Mouse (Mus musculus) ES-Bruce4 (cell line): Measurements from ENCODE around the gene Gm44805.

Experiments
- CTCF ChIP-seq: IDR thresholded peaks from one replicate; pipeline ENCODE4 v1.8.1; 2011; ENCODE audit warnings: low read depth, low read length
- EP300 ChIP-seq: IDR thresholded peaks from 2 replicates; pipeline ENCODE4 v1.6.1; 2011; ENCODE audit warnings: low read depth, low read length; ENCODE audit not compliant: insufficient read depth
- POLR2A ChIP-seq: IDR thresholded peaks from one replicate; pipeline ENCODE4 v1.8.1; 2011; ENCODE audit warnings: low read length; ENCODE audit not compliant: insufficient read depth

DNA sequence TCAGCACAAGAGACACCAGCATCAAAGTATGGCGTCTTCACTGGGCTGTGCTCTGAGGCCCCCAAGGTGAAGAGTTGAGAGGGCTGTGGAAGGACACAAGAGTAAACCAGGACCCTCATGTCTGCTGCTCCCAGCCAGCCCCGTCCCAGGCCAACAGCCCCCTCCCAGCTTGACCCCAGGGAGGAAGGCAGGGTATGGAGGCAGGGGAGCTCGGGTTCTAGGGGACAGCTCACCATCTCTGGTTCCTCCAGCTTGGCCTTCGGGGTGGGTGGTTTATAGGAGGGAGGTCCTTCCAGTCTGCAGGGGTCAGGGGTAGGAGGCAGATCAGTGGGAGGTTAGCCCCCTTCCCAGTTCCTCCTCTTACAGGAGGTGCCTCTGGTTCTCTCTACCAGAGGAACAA is 38.0 kb upstream of the Gm44805 start:
- TF ChIP-seq CTCF (no peak), POLR2A (no peak), EP300 (no peak)
